Mouse (Mus musculus) midbrain, embryonic 13.5 days (tissue): ENCODE measurements around the gene Cd38. TPM values are rescaled to one million over a fixed set of nuclear protein-coding genes. Genes with fewer than 3 reads are reported as not detected.

Experiments
- ATAC-seq: fragments of 200-750 bp; cut with Nextera tagmentation; 2 replicates; pipeline ENCODE4 v1.8.0; 2017; ENCODE audit warnings: mild to moderate bottlenecking, moderate TSS enrichment, moderate library complexity
- H3K27ac ChIP-seq: fragments of 300-500 bp; sonication (generic); 2 replicates; pipeline ENCODE4 v1.5.1; 2015; ENCODE audit warnings: inconsistent platforms, mild to moderate bottlenecking, moderate library complexity
- H3K27me3 ChIP-seq: fragments of 300-500 bp; sonication (generic); 2 replicates; pipeline ENCODE4 v1.6.1; 2015; ENCODE audit warnings: mild to moderate bottlenecking, inconsistent platforms
- H3K36me3 ChIP-seq: fragments of 300-500 bp; sonication (generic); 2 replicates; pipeline ENCODE4 v1.6.1; 2015; ENCODE audit warnings: mild to moderate bottlenecking, inconsistent platforms
- H3K4me1 ChIP-seq: fragments of 300-500 bp; sonication (generic); replicated peaks from 2 replicates; pipeline ENCODE4 v1.6.1; 2015; ENCODE audit warnings: inconsistent platforms
- H3K4me2 ChIP-seq: fragments of 300-500 bp; sonication (generic); replicated peaks from 2 replicates; pipeline ENCODE4 v1.6.1; 2015; ENCODE audit warnings: moderate library complexity, mild to moderate bottlenecking, inconsistent platforms
- H3K4me3 ChIP-seq: fragments of 300-500 bp; sonication (generic); replicated peaks from 2 replicates; pipeline ENCODE4 v1.5.1; 2015; ENCODE audit warnings: mild to moderate bottlenecking, inconsistent platforms
- H3K9ac ChIP-seq: fragments of 300-500 bp; sonication (generic); replicated peaks from 2 replicates; pipeline ENCODE4 v1.6.1; 2015; ENCODE audit warnings: mild to moderate bottlenecking, inconsistent platforms
- H3K9me3 ChIP-seq: fragments of 300-500 bp; sonication (generic); 2 replicates; pipeline ENCODE4 v1.6.1; 2016; ENCODE audit warnings: mild to moderate bottlenecking, inconsistent platforms
- WGBS: fragments of 180-500 bp; shearing (Covaris S2); methylation state at CpG from one replicate; pipeline ENCODE4 v1.1.7; 2015; 5-methylcytosine and 5-hydroxymethylcytosine counted together
- polyA plus RNA-seq: library from polyadenylated mRNA; unstranded; fragments of >200 nt; fragmentation: Nextera tagmentation; extraction: Ambion mirVana; gene quantifications from 2 replicates; pipeline ENCODE4 v1.2.1, GENCODE M21; 2015

The Cd38 gene
- polyA plus RNA-seq, 1 experiment from 2014 or later: 2.8 TPM

DNA sequence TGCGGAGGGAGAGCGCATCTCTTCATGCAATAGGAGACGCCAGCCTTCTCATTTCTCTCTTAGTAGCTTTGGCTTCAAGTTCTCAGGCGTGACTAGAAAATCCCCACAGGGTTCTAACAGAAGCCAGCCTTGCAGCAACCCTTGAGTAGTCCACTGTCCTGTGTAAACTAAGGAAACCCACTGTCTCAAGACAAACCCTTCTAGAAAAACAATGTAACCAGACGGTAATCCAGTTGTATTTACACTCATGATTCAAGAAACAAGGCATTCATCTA, 26.4 kb upstream of the Cd38 start:
- WGBS: 84% methylated on average over 5 of the region's 5 CpGs
- no peaks in the 10 kb centered on the region for H3K36me3 ChIP-seq
- 0 out of 2 replicates have a peak, but pooled peaks cover 4% of the 10 kb centered on the region for H3K9me3 ChIP-seq
- H3K4me2 ChIP-seq: no peak overlapping the region
- H3K27ac ChIP-seq: no peak overlapping the region
- no peaks in the 10 kb centered on the region for H3K27me3 ChIP-seq
- no peak for ATAC-seq
- no peak overlapping the region for H3K9ac ChIP-seq
- H3K4me3 ChIP-seq: no peak overlapping the region
- H3K4me1 ChIP-seq: 0 out of 2 replicates have a peak, but pooled peaks cover 8% of the 10 kb centered on the region

DNA sequence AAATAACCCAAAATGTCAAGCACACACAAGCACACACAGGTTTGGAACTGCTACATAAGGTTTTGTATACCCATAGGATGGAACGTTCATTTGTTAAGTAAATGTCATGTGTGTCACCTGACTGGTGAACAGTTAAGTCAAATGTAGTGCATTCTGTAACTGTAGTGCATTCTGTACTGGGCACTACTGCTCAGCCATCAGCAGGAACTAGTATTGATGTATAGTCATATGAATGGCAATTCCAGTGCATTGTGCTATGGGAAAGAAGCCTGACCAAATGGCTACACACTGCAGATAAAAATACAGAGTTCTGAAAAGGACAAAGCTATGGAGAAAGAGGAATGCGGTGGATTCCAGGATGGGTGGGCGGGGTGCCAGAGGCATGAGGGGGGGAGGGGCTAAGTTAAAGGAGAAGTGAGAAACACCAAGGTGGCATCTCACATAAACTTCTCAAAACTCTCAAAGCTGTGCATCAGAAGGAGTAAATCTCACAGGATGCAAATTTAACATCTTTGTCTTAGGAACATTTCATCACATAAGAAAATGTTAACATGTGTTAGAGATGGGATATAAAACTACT, 25.7 kb upstream of the Cd38 start:
- WGBS: 79% methylated on average over 3 of the region's 3 CpGs

DNA sequence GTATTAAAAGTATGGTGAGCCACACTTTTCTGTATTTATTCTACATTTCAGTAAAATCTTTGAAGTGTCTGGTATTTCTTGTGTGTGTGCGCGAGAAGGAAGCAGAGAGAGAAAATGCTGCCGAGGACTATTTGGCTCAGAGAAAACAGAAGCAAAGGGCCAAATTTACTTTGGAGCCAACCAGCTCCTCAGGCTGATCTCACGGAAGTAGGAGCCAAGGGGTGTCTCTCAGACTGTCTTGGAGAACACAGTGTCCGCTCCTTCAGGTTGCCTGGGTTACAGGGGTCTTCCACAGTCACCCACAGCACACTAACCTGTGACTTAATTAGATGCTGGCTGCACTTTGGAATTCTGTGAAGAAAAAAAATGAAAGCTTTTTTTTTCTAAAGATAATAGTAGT, 23.3 kb upstream of the Cd38 start:
- Histone ChIP-seq H3K27me3 (no peaks in the 10 kb centered on the region), H3K9ac (no peak overlapping the region), H3K9me3 (0 out of 2 replicates have a peak, but pooled peaks cover 4% of the 10 kb centered on the region), H3K4me1 (0 out of 2 replicates have a peak, but pooled peaks cover 8% of the 10 kb centered on the region), H3K4me3 (no peak overlapping the region), H3K36me3 (no peaks in the 10 kb centered on the region), H3K4me2 (no peak overlapping the region), H3K27ac (no peak overlapping the region)
- WGBS: 89% methylated on average over 5 of the region's 5 CpGs
- ATAC-seq: no peak

More for the DNA sequence above, 25.7 kb upstream of the Cd38 start:
- no peaks in the 10 kb centered on the region for H3K36me3 ChIP-seq
- no peak overlapping the region for H3K4me2 ChIP-seq
- no peak for ATAC-seq
- 0 out of 2 replicates have a peak, but pooled peaks cover 4% of the 10 kb centered on the region for H3K9me3 ChIP-seq
- 0 out of 2 replicates have a peak, but pooled peaks cover 8% of the 10 kb centered on the region for H3K4me1 ChIP-seq
- no peak overlapping the region for H3K4me3 ChIP-seq
- no peak overlapping the region for H3K9ac ChIP-seq
- H3K27ac ChIP-seq: no peak overlapping the region
- H3K27me3 ChIP-seq: no peaks in the 10 kb centered on the region

DNA sequence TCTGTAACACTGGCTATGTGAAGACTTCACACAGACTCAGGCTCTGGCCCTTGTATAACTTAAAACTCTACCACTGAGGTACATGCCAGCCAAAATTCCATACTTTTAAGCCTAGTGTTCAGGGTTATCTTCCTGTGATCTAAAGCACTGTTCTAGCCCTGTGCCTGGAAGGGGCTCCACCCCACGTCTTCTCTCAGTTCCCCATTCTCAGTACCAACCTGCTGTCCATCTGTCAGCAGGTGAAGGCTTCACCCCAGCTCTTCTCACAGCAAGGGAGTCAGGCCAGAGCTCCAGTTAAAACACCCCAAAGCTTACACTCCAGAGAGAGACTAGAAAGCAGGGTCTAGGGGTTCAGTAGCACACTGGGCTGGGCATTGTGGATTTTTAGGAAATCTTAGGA, 22.7 kb upstream of the Cd38 start:
- 58% methylated on average over 1 of the region's 1 CpGs for WGBS
- no peaks in the 10 kb centered on the region for H3K27me3 ChIP-seq
- no peak overlapping the region for H3K9ac ChIP-seq
- no peaks in the 10 kb centered on the region for H3K36me3 ChIP-seq
- H3K9me3 ChIP-seq: 0 out of 2 replicates have a peak, but pooled peaks cover 4% of the 10 kb centered on the region
- H3K4me3 ChIP-seq: no peak overlapping the region
- H3K27ac ChIP-seq: no peak overlapping the region
- ATAC-seq: no peak
- 0 out of 2 replicates have a peak, but pooled peaks cover 8% of the 10 kb centered on the region for H3K4me1 ChIP-seq
- no peak overlapping the region for H3K4me2 ChIP-seq

DNA sequence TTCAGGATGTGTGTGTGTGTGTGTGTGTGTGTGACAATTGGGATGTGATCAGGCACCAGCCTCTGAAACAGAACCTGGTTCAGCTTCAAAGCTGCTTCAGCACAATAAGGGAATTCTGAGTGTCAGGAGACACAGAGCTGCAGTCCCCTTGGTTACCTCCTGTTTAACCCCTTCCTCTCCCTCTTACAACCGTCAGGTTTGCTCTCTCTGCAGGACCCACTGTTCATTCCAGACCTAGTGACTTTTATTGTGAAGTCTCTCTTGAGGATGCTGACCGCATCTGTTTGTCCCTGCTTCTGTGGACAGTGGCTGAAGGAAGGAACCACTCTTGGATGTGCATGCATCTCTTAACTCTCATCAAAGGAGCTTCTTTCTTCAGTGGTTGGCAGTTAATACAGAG, 22.1 kb upstream of the Cd38 start:
- H3K4me1 ChIP-seq: 0 out of 2 replicates have a peak, but pooled peaks cover 8% of the 10 kb centered on the region
- WGBS: 7% methylated on average over 2 of the region's 2 CpGs
- H3K9me3 ChIP-seq: 0 out of 2 replicates have a peak, but pooled peaks cover 4% of the 10 kb centered on the region
- no peaks in the 10 kb centered on the region for H3K36me3 ChIP-seq
- H3K9ac ChIP-seq: no peak overlapping the region
- H3K4me2 ChIP-seq: no peak overlapping the region
- no peak overlapping the region for H3K4me3 ChIP-seq
- no peak overlapping the region for H3K27ac ChIP-seq
- ATAC-seq: peak; percentile 34; the same call in 1 of the 2 replicates
- no peaks in the 10 kb centered on the region for H3K27me3 ChIP-seq

DNA sequence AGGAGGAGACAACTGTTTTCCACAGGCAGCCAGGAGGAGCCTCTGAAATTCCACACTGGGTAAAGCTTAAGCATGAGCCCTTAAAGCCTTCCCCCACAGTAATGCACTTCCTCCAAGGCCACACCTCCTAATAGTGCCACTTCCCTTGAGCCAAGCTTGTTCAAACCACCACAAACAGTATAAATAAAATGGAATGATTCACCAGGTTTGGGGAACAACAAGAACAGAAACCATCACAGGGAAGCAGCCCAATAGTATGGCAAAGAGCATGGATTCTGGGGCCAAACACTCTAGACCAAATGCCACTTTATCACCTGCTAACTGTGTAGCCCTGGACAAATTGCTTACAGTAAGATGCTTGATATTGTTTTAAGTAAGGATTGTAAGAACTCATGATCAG, 20.8 kb upstream of the Cd38 start:
- no peak overlapping the region for H3K4me3 ChIP-seq
- no peak for ATAC-seq
- H3K27ac ChIP-seq: no peak overlapping the region
- H3K9me3 ChIP-seq: 0 out of 2 replicates have a peak, but pooled peaks cover 4% of the 10 kb centered on the region
- 0 out of 2 replicates have a peak, but pooled peaks cover 8% of the 10 kb centered on the region for H3K4me1 ChIP-seq
- H3K4me2 ChIP-seq: no peak overlapping the region
- no peaks in the 10 kb centered on the region for H3K27me3 ChIP-seq
- no peak overlapping the region for H3K9ac ChIP-seq
- no peaks in the 10 kb centered on the region for H3K36me3 ChIP-seq

DNA sequence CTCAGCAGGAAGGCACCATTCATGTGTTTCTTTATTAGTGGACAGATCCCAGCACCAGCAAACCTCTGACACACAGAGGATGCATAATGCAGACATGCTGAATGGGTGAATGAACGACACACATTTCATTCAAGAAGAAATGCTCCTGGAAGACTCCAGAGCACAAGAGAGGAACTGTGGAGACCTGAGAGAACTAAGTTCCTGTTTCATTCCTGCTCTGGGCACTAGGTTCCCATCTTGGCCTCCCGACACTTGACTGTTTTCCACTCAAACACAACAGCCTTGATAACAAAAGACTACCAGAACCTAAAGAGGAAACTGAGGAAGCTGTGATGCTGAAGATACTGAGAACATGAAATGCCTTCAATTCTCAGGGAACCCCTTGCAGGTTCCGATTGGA, 20.1 kb upstream of the Cd38 start:
- no peak for ATAC-seq
- WGBS: 93% methylated on average over 3 of the region's 3 CpGs
- Histone ChIP-seq H3K36me3 (no peaks in the 10 kb centered on the region), H3K4me3 (no peak overlapping the region), H3K4me2 (no peak overlapping the region), H3K9ac (no peak overlapping the region), H3K4me1 (0 out of 2 replicates have a peak, but pooled peaks cover 8% of the 10 kb centered on the region), H3K27me3 (no peaks in the 10 kb centered on the region), H3K9me3 (0 out of 2 replicates have a peak, but pooled peaks cover 4% of the 10 kb centered on the region), H3K27ac (no peak overlapping the region)

DNA sequence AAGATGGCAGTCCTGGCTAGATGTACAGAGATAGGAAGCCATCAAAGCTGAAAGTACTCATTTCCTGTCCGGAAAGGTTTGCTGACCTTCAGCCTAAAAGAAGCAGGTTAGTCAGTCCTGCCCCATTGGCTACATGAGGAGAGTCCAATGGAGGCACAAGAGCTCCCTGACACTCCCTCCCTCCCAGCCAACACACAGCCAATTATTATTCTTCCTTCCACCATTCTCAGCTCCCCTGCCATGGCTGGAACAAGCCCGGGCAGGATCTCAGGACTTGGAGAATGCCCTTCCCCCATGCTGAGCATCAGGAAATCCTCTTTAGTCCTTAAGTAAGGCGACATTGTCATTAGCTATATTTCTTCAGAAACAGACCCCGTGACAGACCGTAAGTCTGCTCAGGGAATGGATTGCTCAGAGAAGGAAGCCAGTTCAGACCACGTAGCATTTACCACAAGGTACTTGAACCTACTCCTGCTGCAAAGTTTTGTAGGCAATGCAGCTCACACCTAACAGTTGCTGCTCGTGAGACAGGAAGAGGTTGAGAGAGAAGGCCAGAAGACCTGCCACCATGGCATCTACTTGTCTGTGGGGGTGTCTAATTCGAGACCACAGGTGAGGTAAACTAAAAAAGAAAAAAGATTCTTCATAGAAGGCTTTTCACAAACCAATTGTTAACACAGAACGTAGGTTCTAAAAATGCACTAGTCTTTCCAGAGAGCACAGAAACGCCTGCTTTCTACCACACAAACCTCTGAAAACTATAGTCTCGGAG, 15.1 kb upstream of the Cd38 start:
- Histone ChIP-seq H3K27ac (no peak overlapping the region), H3K36me3 (no peaks in the 10 kb centered on the region), H3K27me3 (no peaks in the 10 kb centered on the region), H3K4me3 (no peak overlapping the region), H3K4me2 (no peak overlapping the region), H3K9ac (no peak overlapping the region), H3K9me3 (no peaks in the 10 kb centered on the region), H3K4me1 (no peaks in the 10 kb centered on the region)
- 77% methylated on average over 11 of the region's 11 CpGs for WGBS
- no peak for ATAC-seq

DNA sequence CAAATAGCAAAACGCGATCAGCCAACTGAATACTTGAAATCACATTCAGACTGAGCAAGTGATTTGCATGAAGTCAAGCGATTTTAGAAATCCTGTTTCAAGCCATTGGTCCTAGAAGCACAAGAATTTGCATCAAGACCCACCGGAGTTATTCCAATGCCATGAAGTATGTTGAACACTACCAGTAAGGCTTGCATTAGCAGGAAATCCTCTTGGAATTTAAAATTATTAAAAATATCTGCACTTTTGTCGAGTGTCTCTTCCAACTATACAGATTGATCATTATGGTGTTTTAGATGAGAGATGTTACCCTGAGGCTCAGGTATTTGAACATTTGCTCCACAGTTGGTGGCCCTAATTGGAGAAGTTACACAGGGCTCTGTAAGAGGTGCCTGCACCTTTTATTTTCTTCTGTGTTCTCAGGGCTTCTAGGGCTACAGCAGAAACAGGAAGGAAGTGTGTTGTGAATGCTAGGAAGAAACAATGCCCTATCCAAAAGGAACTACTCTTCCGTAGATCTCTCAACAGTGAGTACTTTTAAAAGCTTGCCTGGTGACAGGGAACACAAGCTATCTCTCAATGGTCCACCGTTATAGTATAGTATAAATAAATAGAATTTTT, 14.4 kb upstream of the Cd38 start:
- Histone ChIP-seq H3K36me3 (no peaks in the 10 kb centered on the region), H3K27me3 (no peaks in the 10 kb centered on the region), H3K27ac (no peak overlapping the region), H3K4me3 (no peak overlapping the region), H3K4me1 (no peaks in the 10 kb centered on the region), H3K9ac (no peak overlapping the region), H3K4me2 (no peak overlapping the region), H3K9me3 (no peaks in the 10 kb centered on the region)
- WGBS: 85% methylated on average over 7 of the region's 7 CpGs
- no peak for ATAC-seq

DNA sequence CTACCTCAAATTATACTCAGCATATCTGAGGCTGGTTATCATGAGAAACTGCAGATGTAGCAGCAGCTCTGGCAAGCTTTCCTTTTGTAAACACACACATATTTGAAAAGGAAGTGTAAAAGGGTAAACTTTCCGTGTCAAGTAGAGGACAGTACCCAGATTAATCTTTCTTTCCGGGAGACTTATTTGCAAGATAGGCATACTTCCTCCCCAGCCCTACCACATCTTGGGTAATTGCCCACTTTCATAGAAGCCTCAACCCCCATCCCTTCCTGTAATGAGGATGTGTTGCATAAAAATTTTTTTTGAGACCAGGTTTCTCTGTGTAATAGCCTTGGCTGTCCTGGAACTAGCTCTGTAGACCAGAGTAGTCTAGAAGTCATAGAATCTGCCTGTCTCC, 12.6 kb upstream of the Cd38 start:
- Histone ChIP-seq H3K36me3 (no peaks in the 10 kb centered on the region), H3K4me1 (no peaks in the 10 kb centered on the region), H3K27ac (no peak overlapping the region), H3K4me2 (no peak overlapping the region), H3K9ac (no peak overlapping the region), H3K27me3 (no peaks in the 10 kb centered on the region), H3K9me3 (no peaks in the 10 kb centered on the region), H3K4me3 (no peak overlapping the region)
- no peak for ATAC-seq
- 87% methylated on average over 2 of the region's 2 CpGs for WGBS

DNA sequence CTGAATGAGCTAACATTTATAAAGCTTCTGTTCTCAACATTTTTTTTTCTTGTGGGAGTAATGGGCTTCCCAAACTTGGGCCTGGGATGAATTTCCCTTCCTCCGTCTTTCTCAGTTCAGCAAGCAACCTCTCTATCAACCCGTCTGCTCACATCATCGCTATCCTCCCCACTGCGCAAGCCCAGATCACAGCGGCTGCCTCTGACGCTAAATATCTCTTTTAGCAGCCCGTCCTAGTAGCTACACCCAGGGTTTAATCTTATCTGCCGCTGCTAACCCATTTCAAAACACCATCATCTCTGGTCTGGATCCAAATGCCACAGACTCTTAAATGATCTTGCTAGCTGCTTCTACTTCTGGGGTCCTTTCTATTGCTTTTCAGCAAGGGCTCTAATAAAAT, 8.7 kb upstream of the Cd38 start:
- Histone ChIP-seq H3K27ac (no peak overlapping the region), H3K36me3 (no peaks in the 10 kb centered on the region), H3K4me2 (no peak overlapping the region), H3K4me3 (no peak overlapping the region), H3K9ac (no peak overlapping the region), H3K4me1 (no peaks in the 10 kb centered on the region), H3K9me3 (no peaks in the 10 kb centered on the region), H3K27me3 (no peaks in the 10 kb centered on the region)
- 90% methylated on average over 8 of the region's 8 CpGs for WGBS
- no peak for ATAC-seq

DNA sequence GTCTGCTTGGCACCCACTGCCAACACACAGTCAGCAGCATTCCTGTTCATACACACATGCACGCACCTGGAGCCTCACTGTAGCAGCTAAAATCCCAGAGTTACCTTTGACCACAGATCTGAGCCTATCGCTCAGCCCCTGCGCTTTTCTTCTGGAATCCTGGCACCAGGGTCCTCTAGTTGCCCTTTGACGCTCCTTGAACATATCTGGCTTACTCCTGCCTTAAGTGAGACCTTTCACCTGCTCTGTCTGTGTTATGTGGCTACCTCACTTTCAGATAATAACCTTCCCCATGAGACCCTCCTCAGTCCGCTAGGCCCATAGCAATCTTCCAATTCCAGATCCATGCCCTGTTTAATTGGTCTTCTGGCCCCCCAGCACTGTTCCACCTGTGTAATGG, 8.3 kb upstream of the Cd38 start:
- Histone ChIP-seq H3K4me1 (no peaks in the 10 kb centered on the region), H3K27me3 (no peaks in the 10 kb centered on the region), H3K4me3 (no peak overlapping the region), H3K9ac (no peak overlapping the region), H3K36me3 (no peaks in the 10 kb centered on the region), H3K9me3 (no peaks in the 10 kb centered on the region), H3K27ac (no peak overlapping the region), H3K4me2 (no peak overlapping the region)
- ATAC-seq: no peak
- WGBS: 96% methylated on average over 5 of the region's 5 CpGs
